Mouse (Mus musculus): ENCODE data around the gene Sufu. TPM values are rescaled to one million over a fixed set of nuclear protein-coding genes. Genes with fewer than 3 reads are reported as not detected.

The Sufu gene
- total RNA-seq, 2 experiments from 2014 or later, result 20.0 to 20.1 TPM

- DNase-seq (ENCODE audit: low spot score in 2 of 2), result no peak
Observed at GRCm38 (mm10) chr19:46490634-46491033, 93.9 kb downstream of the Sufu start.

GRCm38 (mm10) chr19:46495136-46495535, 98.4 kb downstream of the Sufu start:
- DNase-seq (ENCODE audit: low spot score in 2 of 2), result no peak

- DNase-seq (ENCODE audit: low spot score in 2 of 2), result no peak
Observed at GRCm38 (mm10) chr19:46497230-46497629, 100.5 kb downstream of the Sufu start.

- no peak for DNase-seq (ENCODE audit: low spot score in 2 of 2)
Observed at GRCm38 (mm10) chr19:46499539-46499835, 102.8 kb downstream of the Sufu start.

GRCm38 (mm10) chr19:46499836-46500580, 103.3 kb downstream of the Sufu start:
- DNase-seq (ENCODE audit: low spot score in 2 of 2), result peak; percentile 95 to 99

GRCm38 (mm10) chr19:46500581-46501341, 104.1 kb downstream of the Sufu start:
- no peak for DNase-seq (ENCODE audit: low spot score in 2 of 2)

GRCm38 (mm10) chr19:46501401-46502068, 104.8 kb downstream of the Sufu start, which contains the start of gene Trim8:
Gene Trim8 (plus strand): TSS chr19:46501702.
- peak; percentile 58 to 79 for DNase-seq (ENCODE audit: low spot score in 2 of 2)

- DNase-seq (ENCODE audit: low spot score in 2 of 2), result peak; percentile 79 to 87
Observed at GRCm38 (mm10) chr19:46502069-46502455, 105.4 kb downstream of the Sufu start.

GRCm38 (mm10) chr19:46502471-46503166, 105.9 kb downstream of the Sufu start:
- peak; percentile 60 to 64 for DNase-seq (ENCODE audit: low spot score in 2 of 2)

- no peak for DNase-seq (ENCODE audit: low spot score in 2 of 2)
Observed at GRCm38 (mm10) chr19:46503351-46504084, 106.8 kb downstream of the Sufu start.

- DNase-seq (ENCODE audit: low spot score in 2 of 2), result no peak
Observed at GRCm38 (mm10) chr19:46504085-46504552, 107.4 kb downstream of the Sufu start.

- no peak for DNase-seq (ENCODE audit: low spot score in 2 of 2)
Observed at GRCm38 (mm10) chr19:46504822-46505417, 108.2 kb downstream of the Sufu start.

GRCm38 (mm10) chr19:46505646-46506371, 109.1 kb downstream of the Sufu start:
- DNase-seq (ENCODE audit: low spot score in 2 of 2), result no peak

GRCm38 (mm10) chr19:46506372-46506717, 109.6 kb downstream of the Sufu start:
- DNase-seq (ENCODE audit: low spot score in 2 of 2), result no peak

GRCm38 (mm10) chr19:46507181-46507581, 110.5 kb downstream of the Sufu start:
- no peak for DNase-seq (ENCODE audit: low spot score in 2 of 2)

GRCm38 (mm10) chr19:46507806-46508205, 111.1 kb downstream of the Sufu start:
- no peak for DNase-seq (ENCODE audit: low spot score in 2 of 2)

- no peak for DNase-seq (ENCODE audit: low spot score in 2 of 2)
Observed at GRCm38 (mm10) chr19:46508738-46509137, 112.0 kb downstream of the Sufu start.

GRCm38 (mm10) chr19:46509202-46509601, 112.5 kb downstream of the Sufu start:
- no peak for DNase-seq (ENCODE audit: low spot score in 2 of 2)

- no peak for DNase-seq (ENCODE audit: low spot score in 2 of 2)
Observed at GRCm38 (mm10) chr19:46509736-46510135, 113.0 kb downstream of the Sufu start.

- DNase-seq (ENCODE audit: low spot score in 2 of 2), result no peak
Observed at GRCm38 (mm10) chr19:46510401-46510800, 113.7 kb downstream of the Sufu start.

Measured in layer of hippocampus, adult 18-20 months (tissue).